Mouse (Mus musculus) activated CD4-positive, CD25-positive, alpha-beta regulatory T cell, adult 4 months (primary cell): ENCODE measurements at regions not wholly inside any gene's neighbourhood (a gene's known extent, or its start where the extent isn't known, plus 50 kb on each side); places are given as distances from the start of the nearest gene placed in this dataset.

Source experiments
- ATAC-seq: one replicate; pipeline ENCODE4 v1.8.0; 2017

- no peak for ATAC-seq
Observed at GRCm38 (mm10) chr13:35388380-35388779, 271.3 kb upstream of the Cdyl start.

DNA sequence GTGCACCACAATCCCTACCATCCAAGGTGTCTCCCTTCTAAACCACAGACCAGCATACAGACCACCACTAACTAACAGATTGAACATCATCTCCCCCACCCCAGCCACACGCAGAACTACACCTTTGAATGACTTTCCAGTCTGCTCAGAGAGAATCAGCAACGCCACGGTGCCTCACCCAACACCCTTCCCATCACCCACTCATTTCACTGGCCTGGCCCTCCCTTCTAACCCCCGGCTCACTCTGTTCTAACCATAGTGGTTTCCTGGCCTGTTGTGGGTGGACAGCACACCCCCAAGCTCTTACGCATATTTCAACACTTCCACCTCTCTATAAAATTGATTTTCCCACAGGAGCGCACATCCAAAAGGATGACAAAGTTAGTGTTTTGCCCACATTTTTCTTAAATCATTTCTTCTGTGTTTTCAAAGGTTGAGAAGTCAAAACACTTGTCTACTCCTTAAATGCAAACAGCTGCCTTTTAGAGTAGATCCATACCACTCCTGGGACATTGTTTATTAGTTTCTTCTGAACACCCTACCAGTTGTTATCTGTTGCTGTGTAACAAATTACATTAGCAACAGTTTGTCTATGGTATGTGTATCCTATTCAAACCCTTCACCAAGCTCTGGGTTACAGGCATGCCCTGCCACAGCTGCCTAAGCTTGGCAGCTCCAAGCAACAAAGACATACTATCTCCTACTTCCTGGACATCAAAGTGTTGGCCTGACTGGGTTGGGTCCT, 269.7 kb upstream of the Cdyl start:
- ATAC-seq = no peak

DNA sequence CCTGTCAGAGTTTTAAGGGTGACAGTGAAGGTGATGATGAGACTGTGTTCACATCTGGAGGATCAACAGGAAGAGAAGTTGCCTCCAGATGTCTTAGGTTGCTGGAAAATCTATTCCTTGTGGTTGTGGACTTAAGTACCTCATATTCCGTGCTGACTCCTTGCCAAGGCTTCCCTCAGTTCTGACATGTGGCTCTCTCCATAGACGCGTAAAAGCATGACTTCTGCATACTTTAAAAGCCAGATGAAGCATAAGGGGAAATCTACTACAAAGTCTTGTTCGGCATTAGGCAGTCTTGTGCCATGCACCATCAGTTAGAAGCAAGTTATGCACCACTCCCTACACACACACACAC, 269.1 kb upstream of the Cdyl start:
- ATAC-seq = no peak

DNA sequence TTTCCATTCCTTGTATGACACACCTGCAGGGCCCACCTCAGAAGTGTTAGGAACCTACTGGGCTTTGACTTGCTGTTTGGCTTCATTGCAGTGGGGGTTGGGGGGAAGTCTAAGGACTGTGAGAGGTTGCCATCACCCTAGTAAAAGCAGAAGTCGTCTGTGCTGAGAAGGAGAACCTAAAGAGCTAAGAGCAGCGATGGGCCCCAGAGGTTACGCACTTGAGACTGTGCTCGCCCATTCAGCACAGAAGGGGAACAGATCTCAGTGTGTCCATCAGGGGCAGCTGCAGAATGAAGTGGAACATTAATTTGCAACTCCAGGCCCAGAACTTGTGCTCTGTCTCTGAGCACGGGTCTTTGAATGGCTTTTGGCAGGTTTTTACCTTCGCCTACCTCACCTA, 267.5 kb upstream of the Cdyl start:
- ATAC-seq = no peak

DNA sequence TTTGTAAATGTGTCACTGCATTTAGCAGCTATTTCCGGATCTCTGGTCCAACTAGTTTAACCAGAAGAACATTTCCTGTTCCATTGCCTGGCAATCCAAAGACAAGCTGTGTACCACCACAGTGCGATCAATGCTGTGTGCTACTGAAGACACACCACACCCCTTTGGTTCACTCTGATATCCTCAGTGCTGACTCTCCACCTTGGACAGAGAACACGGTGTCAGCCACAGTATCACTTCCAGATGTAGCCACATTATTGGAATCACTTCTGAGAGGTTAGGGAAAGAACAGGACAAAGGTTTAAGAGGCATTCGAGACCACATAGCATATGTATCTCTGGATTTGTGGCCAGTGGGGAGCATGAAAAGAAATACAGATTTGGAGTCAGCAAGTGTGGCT, 264.4 kb upstream of the Cdyl start:
- ATAC-seq = no peak

DNA sequence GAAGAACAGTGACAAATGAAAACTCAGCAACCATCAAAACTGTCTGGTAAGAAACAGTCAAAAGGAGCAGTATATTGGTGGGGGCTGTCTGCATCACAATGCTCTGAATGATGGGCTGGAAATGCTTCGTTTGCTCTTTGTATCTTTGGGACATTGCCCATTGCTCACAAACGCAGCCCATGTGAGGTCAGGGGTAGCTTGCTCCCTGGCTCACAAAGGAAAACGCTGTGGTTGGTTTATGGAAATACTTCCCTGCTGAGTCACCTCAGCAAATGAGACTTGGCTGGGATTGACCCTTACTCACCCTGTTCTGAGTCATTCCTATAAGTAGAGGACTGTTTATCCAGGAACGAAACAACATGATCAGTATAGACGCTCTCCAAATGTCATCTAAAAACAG, 264.0 kb upstream of the Cdyl start:
- no peak for ATAC-seq

DNA sequence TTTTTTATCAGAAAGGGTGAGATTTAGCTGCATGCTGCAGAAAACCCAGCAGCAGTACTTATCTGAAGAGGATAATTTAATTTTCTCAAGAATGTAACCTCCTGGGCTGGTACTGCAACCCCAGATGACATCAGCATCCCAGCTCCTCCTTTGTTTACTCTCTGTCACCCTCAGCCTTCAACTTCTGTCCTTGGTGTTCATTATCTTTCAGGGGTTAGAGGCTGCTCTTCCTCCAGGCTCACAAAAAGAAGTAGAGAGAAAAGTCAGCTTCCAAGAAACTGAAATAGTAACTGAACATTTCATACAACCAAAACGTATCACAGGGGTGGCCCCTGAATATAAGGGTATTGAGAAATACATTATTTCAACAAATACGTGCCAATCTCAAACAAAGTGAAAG, 262.5 kb upstream of the Cdyl start:
- ATAC-seq = no peak

DNA sequence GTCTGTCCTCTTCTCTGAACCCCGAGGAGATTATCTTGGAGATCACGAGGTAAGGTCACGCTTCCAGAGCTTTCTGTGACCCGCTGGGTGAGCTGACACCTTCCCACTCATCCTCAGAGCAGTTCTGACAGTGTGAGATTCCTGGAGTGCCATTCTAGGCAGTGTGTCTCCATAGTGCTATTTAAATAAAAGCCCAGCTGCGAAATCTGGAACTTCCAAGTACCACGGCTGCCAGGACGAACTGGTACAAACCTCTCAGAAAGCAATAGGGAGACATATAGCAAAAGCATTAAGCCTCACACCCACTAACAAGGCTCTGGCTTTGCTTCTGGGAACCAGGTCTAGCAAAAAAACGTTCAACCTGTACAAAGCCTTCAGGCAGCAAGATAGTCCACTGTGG, 261.4 kb upstream of the Cdyl start:
- no peak for ATAC-seq

DNA sequence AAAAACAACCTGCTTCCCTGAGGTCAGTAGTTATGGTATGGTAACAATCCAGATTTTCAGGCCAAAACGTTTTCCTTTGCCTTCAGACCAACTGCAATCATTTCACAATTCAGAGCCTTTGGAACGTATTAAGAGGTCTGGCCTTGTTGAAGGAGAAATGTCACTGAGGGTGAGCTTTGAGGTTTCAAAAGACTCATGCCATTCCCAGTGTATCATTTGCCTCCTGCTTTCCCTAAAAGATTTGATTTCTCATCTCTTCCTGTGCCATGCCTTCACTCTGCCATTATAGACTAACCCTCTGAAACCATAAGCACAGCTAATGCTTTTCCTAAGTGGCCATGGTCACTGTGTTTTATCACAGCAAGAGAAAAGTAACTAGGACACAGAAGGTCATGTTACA, 256.8 kb upstream of the Cdyl start:
- ATAC-seq = no peak

DNA sequence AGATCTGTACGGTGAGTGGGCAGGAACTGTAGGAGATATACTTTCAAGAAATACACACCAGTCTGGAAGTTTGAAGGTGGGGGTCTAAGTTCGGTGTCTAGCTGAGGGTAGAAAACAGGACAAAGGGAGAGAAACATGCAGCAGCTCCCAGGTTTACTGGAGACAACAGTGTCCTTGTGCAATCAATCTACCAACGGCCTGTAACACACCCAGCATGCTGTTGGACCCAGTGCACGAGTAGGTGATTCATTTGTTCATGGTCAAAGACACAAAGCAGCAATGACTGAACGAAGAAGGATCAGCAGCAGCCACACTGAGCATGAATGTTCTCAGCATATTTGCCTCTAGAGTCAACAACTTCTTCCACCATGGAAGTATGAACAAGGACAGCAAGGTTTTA, 255.2 kb upstream of the Cdyl start:
- ATAC-seq = no peak

GRCm38 (mm10) chr13:35405384-35405783, 254.2 kb upstream of the Cdyl start:
- no peak for ATAC-seq

DNA sequence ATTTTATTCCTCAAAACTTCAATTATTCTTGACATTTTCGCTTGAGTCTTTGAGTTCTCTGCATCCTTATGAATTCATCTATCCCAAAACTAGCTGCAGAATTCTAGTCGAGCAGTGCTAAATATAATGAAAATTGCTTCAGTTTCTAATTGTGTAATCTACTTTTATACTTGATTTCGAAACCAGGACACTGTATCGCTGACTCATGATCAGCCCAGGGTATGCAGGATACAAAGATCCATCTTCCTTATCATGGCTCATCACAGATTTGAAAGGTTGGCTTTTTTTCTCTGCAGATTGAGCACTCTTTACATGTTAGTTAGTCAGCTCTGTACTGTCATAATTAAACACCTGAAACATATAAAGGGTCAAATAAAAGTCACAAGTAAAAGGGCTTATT, 242.1 kb upstream of the Cdyl start:
- no peak for ATAC-seq

GRCm38 (mm10) chr13:35420076-35420475, 239.6 kb upstream of the Cdyl start:
- ATAC-seq = no peak

DNA sequence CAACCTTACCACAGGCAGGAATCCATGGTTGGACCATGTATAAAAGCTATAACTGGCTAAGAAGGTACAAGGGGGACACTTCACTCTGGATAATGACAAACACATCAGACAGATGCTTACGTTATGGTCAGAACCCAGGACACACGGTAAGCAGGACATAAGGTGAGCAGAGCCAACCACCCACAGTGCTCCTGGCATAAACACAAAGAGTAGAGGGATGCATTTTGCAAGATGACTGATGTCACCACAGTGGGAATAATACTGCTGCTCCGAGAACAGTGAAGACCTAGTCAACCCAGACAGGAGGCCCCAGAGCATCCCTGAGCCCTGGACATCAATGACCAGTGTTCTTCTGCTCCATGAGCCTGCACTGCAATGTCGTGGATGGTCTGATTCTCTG, 233.6 kb upstream of the Cdyl start:
- ATAC-seq = no peak

DNA sequence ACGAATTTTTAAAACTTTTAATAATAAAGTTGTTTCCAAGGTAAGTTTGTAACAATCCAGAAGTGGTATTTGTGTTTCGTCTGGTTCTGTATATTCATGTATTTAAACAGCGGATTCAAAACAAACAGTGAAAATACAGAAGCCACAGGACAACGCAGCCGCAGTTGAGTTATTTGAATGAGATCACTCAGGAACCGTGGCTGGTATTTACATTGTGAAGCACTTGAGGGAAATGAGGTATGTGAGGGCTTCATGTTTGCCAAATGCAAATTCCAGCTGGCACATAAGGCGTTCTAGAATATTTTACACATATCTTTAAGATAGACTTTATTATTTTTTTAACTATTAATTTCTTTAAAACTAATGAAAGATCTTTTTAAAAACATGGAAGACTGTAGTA, 224.5 kb upstream of the Cdyl start:
- no peak for ATAC-seq

DNA sequence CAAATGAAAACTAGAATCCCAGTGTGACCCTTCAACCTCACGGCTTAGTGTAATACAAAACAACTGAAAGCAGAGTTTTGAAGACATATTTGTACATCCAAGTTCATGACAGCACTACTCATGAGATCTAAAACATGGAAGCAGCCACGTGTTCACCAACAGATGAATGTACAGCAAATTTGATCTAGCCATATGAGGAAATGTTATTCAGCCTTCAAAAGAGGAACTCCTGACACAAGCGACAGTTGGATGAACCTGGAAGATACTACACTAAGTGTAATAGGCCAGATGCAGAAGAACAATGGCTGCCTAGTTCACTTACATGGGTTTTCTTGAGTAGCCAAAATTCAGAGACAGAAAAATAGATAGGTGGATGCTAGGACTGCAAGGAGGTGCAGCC, 212.0 kb upstream of the Cdyl start:
- no peak for ATAC-seq

GRCm38 (mm10) chr13:35452420-35452819, 207.2 kb upstream of the Cdyl start:
- ATAC-seq = no peak

DNA sequence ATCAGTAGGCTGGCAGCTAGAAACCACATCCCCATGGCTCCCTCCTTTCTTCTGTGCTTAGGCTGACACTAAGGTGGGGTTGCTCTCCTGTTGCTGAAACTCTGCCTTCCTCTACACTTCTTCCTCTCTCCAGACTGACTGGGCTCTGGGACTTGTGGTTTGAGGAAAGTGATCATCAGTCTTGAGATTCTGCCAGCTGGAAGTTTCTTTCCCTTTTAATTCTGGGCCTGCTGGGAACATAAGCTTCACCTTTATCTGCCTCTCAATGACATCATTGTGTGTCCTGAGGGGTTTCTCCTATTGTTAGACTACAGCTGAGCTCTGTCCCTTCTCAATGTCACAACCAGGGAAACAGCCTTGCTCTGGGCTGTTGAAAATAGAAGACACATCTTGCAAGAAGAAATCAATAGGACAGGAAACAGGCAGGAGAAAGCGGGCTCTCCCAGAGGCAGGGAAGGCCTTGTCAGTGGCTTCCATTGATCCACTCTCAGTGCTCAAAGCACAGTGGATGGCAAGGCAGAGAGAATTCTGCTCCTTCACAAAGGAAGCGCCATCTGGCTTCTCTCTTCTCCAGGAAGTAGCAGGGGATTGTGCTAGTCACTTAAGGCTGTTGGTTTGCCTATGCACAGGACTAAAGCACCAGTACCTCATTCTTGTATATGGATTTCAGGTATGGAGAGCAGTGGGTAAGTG, 206.3 kb upstream of the Cdyl start:
- ATAC-seq = no peak

- no peak for ATAC-seq
Observed at GRCm38 (mm10) chr13:35460051-35460450, 199.6 kb upstream of the Cdyl start.

GRCm38 (mm10) chr13:35463231-35463630, 196.4 kb upstream of the Cdyl start:
- no peak for ATAC-seq

- no peak for ATAC-seq
Observed at GRCm38 (mm10) chr13:35463850-35464249, 195.8 kb upstream of the Cdyl start.

DNA sequence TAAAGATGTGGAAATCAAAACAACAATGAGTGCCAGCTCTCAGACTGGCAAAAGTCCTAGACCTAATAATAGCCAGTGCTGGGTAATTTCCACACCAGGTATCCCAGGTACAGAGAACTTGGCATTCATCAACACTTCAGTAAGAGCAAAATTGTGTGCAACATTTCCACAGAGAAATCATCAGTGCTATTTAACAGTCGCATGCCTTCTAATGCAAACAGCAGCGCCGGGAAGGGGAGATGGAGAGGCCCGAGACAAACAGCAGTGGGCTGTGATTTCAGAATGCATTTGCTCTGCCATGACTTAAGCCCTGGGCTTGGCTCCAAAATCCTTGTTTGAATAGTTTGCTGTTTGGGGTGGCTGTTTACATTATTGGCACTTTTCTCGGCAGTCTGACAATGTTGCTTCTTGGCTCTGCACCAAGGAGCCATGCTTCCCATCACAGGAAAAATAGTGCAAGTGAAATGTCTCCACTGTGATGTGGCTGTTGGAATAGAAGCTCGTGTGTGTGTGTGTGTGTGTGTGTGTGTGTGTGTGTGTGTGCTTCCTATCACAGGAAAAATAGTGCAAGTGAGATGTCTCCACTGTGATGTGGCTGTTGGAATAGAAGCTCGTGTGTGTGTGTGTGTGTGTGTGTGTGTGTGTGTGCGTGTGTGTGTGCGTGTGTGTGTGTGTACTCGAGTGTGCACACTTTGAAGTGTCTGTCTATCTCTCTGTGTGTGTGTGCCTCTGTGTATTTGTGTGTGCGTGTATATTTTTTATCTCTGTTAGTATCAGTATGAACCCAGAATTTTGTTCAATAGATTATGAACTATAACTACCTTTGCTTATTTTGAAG, 190.1 kb upstream of the Cdyl start:
- no peak for ATAC-seq

DNA sequence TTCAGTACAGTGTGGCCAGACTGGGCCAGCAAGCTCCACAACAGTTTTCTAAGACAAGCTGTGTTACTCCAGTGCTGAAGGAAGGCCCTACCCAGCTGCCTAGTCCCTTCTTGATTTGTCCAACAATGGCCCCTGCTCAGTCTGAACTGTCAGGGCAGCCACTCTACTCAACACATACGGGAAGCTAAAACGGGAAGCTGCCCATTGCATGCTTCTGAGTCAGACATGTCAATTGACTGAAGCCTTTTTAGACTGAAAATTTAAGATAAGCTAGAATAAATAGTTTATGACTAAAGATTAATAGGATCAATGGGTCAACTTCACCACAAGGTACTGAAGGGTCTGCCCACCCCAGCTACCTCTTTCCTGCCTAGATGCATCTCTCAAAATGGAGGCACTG, 181.4 kb upstream of the Cdyl start:
- no peak for ATAC-seq

DNA sequence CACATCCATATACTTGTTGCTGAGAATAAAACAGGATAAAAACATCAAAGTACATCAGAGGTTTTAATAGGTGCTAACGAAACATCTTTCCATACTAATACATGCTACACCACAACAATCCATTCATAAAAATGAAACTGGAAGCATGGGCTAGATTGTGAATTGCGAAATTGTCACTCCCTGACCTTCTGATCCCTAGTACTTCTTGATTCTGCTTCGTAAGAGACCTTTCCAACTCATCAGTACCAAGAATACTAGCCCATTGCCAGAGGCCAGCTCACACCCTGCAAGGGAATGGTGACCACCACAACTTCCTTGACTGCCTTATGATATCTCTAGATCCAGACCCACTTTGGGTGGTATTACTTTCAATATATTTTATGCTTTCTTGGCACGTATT, 177.3 kb upstream of the Cdyl start:
- no peak for ATAC-seq
